Mouse (Mus musculus) liver, embryonic 12.5 days (tissue): ENCODE measurements around the gene Tjap1. TPM values are rescaled to one million over a fixed set of nuclear protein-coding genes. Genes with fewer than 3 reads are reported as not detected.

Source experiments
- ATAC-seq: fragments of 200-750 bp; cut with Nextera tagmentation; 2 replicates; pipeline ENCODE4 v1.8.0; 2017; ENCODE audit warnings: moderate number of reproducible peaks, mild to moderate bottlenecking, moderate library complexity
- H3K27ac ChIP-seq: fragments of 300-500 bp; sonication (generic); 2 replicates; pipeline ENCODE4 v1.5.1; 2016; ENCODE audit warnings: mild to moderate bottlenecking
- H3K27me3 ChIP-seq: fragments of 300-500 bp; sonication (generic); replicated peaks from 2 replicates; pipeline ENCODE4 v1.6.1; 2016; ENCODE audit warnings: mild to moderate bottlenecking, moderate library complexity
- H3K36me3 ChIP-seq: fragments of 300-500 bp; sonication (generic); 2 replicates; pipeline ENCODE4 v1.6.1; 2016; ENCODE audit warnings: mild to moderate bottlenecking, moderate library complexity
- H3K4me1 ChIP-seq: fragments of 300-500 bp; sonication (generic); 2 replicates; pipeline ENCODE4 v1.6.1; 2016
- H3K4me2 ChIP-seq: fragments of 300-500 bp; sonication (generic); 2 replicates; pipeline ENCODE4 v1.6.1; 2016; ENCODE audit warnings: mild to moderate bottlenecking, moderate library complexity
- H3K4me3 ChIP-seq: fragments of 300-500 bp; sonication (generic); 2 replicates; pipeline ENCODE4 v1.5.1; 2016; ENCODE audit warnings: mild to moderate bottlenecking, moderate library complexity
- H3K9ac ChIP-seq: fragments of 300-500 bp; sonication (generic); 2 replicates; pipeline ENCODE4 v1.6.1; 2016; ENCODE audit warnings: mild to moderate bottlenecking, moderate library complexity
- H3K9me3 ChIP-seq: fragments of 300-500 bp; sonication (generic); replicated peaks from 2 replicates; pipeline ENCODE4 v1.6.1; 2016; ENCODE audit warnings: mild to moderate bottlenecking, moderate library complexity
- WGBS: fragments of 180-500 bp; shearing (Covaris S2); methylation state at CpG from one replicate; pipeline ENCODE4 v1.1.7; 2016; ENCODE audit not compliant: insufficient replicate concordance; 5-methylcytosine and 5-hydroxymethylcytosine counted together
- polyA plus RNA-seq: library from polyadenylated mRNA; unstranded; fragments of >200 nt; fragmentation: Nextera tagmentation; extraction: Ambion mirVana; gene quantifications from 2 replicates; pipeline ENCODE4 v1.2.1, GENCODE M21; 2016

The Tjap1 gene
- polyA plus RNA-seq, 1 experiment from 2014 or later: 17.4 TPM

DNA sequence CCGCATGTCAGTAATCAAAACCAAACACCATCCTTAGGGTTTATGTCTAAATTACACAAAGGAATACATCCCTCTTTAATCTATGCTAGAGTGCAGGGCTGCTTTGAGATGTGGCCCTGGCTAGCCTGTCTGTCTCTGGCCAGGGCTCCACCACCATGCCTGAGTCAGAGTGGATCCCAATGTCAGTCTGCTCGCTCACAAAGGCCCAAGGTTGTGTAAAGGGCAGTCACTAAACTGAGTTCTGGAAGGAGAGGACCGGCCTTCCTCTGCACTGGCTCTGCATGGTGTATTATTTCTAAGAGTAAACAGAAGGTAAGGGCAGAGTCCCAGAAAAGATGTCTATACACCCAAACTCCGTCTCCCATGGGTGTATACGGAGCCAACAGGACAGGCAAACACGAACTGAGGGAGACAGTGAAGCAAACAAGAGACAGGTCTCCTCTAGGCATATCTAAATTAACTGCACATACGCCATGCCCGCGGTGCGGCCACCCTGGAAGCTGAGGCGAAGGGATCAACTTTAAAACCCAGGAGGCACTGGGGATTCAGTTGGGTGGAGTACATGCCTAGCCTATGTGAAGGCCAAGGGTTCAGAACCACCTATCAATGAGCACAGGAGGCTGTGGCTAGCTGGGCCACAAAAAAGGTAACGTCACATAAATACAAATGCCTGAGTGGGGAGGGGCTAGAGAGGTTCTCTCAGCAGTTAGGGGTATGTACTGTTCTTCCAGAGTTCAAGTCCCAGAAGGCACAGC is 4.6 kb downstream of the Tjap1 start:
- Histone ChIP-seq H3K4me2 (no peak overlapping the region), H3K36me3 (peaks cover 70% of the 10 kb centered on the region), H3K9me3 (no peaks in the 10 kb centered on the region), H3K27ac (no peak overlapping the region), H3K4me3 (no peak overlapping the region), H3K9ac (no peak overlapping the region), H3K27me3 (no peaks in the 10 kb centered on the region), H3K4me1 (peaks cover 35% of the 10 kb centered on the region)
- no peak for ATAC-seq
- 82% methylated on average over 12 of the region's 12 CpGs for WGBS

GRCm38 (mm10) chr17:46277586-46277985 is 5.2 kb downstream of the Tjap1 start:
- H3K4me2 ChIP-seq: no peak overlapping the region
- no peaks in the 10 kb centered on the region for H3K27me3 ChIP-seq
- peaks cover 32% of the 10 kb centered on the region for H3K4me1 ChIP-seq
- H3K36me3 ChIP-seq: peaks cover 72% of the 10 kb centered on the region
- H3K9ac ChIP-seq: no peak overlapping the region
- no peaks in the 10 kb centered on the region for H3K9me3 ChIP-seq
- no peak for ATAC-seq
- H3K4me3 ChIP-seq: no peak overlapping the region
- no peak overlapping the region; the same call in 1 of the 2 replicates for H3K27ac ChIP-seq
- WGBS: 77% methylated on average over 4 of the region's 4 CpGs

DNA sequence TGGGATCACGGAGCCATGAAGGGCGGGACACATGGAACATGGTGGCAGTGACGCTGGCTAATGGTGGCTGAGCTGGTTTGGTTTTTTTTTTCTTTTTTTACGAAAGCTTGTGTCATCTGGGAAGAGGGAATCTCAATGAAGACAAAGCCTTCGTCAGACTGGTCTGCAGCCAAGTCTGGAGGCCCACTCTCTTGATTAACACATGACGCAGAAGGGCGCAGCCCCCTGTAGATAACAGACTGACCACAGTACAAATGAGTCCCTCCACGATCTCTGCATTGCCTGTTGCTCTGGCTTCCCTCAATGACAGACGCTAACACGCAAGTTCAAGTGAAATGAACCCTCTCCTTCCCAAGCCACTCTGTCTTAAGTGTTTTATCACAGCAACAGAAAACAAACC is 7.3 kb downstream of the Tjap1 start:
- Histone ChIP-seq H3K4me3 (no peak overlapping the region), H3K9ac (no peak overlapping the region), H3K4me2 (no peak overlapping the region), H3K27ac (no peak overlapping the region), H3K4me1 (peaks cover 13% of the 10 kb centered on the region), H3K9me3 (no peaks in the 10 kb centered on the region), H3K36me3 (peaks cover 86% of the 10 kb centered on the region), H3K27me3 (no peaks in the 10 kb centered on the region)
- ATAC-seq: no peak
- 63% methylated on average over 10 of the region's 10 CpGs for WGBS

DNA sequence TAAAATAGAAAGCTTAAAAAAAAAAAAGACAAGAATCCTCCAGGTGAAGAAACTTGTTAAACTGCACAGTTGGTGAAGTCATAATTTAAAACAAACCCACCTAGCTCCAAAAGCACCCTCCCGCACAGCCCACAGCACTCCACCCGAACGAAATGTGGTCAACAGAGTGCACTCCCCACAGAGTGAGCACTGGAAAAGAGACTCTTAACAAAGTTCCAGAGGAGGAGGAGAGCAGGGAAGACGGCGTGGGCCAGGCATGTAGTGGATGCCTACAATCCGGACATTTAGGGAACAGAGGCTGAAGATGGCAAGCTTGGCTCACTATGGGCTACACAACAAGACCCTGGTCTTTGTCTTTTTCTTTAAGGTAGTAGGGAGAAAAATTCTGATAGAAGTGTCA is 7.8 kb downstream of the Tjap1 start:
- ATAC-seq: no peak
- peaks cover 86% of the 10 kb centered on the region for H3K36me3 ChIP-seq

GRCm38 (mm10) chr17:46274465-46274864 is 8.4 kb downstream of the Tjap1 start:
- no peak overlapping the region for H3K4me2 ChIP-seq
- H3K27me3 ChIP-seq: no peaks in the 10 kb centered on the region
- H3K27ac ChIP-seq: no peak overlapping the region
- no peak for ATAC-seq
- peaks cover 86% of the 10 kb centered on the region for H3K36me3 ChIP-seq
- H3K4me1 ChIP-seq: peaks cover 13% of the 10 kb centered on the region
- no peaks in the 10 kb centered on the region for H3K9me3 ChIP-seq
- no peak overlapping the region for H3K9ac ChIP-seq
- no peak overlapping the region for H3K4me3 ChIP-seq
- WGBS: 76% methylated on average over 6 of the region's 6 CpGs

More for the DNA sequence above, 7.8 kb downstream of the Tjap1 start:
- WGBS: 79% methylated on average over 6 of the region's 6 CpGs
- Histone ChIP-seq H3K4me3 (no peak overlapping the region), H3K27ac (no peak overlapping the region), H3K4me1 (peaks cover 13% of the 10 kb centered on the region), H3K27me3 (no peaks in the 10 kb centered on the region), H3K9me3 (no peaks in the 10 kb centered on the region), H3K9ac (no peak overlapping the region), H3K4me2 (no peak overlapping the region)

- Histone ChIP-seq H3K27ac (no peak overlapping the region), H3K4me3 (no peak overlapping the region), H3K9ac (no peak overlapping the region), H3K36me3 (peaks cover 86% of the 10 kb centered on the region), H3K4me2 (no peak overlapping the region), H3K4me1 (peaks cover 13% of the 10 kb centered on the region), H3K9me3 (no peaks in the 10 kb centered on the region), H3K27me3 (no peaks in the 10 kb centered on the region)
- WGBS: 75% methylated on average over 1 of the region's 1 CpGs
- no peak for ATAC-seq
Observed at GRCm38 (mm10) chr17:46273803-46274236, 9.0 kb downstream of the Tjap1 start.

DNA sequence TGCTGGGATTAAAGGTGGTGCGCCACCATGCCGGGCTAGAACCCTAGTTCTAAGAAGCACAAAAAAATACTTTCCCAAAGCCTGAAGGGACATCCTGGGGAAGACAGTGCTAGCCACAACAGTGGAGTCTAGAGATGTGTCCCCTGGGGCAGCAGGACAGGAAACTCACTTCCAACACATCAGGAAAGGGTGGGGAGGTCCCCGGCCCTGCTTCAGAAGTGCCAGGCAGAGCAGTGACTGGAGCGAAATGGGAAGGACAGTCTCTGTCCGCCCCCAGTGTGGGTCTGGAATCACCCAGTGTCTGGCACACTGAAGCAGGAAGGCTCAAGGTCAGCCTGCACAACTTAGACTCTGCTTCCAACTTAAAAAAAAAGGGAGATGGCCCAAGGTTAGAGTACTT is 10.2 kb downstream of the Tjap1 start:
- Histone ChIP-seq H3K27me3 (no peaks in the 10 kb centered on the region), H3K9ac (no peak overlapping the region), H3K27ac (no peak overlapping the region), H3K4me1 (peaks cover 13% of the 10 kb centered on the region), H3K4me3 (no peak overlapping the region), H3K36me3 (peaks cover 83% of the 10 kb centered on the region), H3K9me3 (no peaks in the 10 kb centered on the region), H3K4me2 (no peak overlapping the region)
- ATAC-seq: no peak
- 76% methylated on average over 5 of the region's 5 CpGs for WGBS

- no peak overlapping the region for H3K4me2 ChIP-seq
- no peaks in the 10 kb centered on the region for H3K27me3 ChIP-seq
- no peak overlapping the region for H3K4me3 ChIP-seq
- H3K9me3 ChIP-seq: no peaks in the 10 kb centered on the region
- WGBS: 77% methylated on average over 2 of the region's 2 CpGs
- no peak overlapping the region for H3K9ac ChIP-seq
- peaks cover 13% of the 10 kb centered on the region for H3K4me1 ChIP-seq
- ATAC-seq: no peak
- H3K36me3 ChIP-seq: peaks cover 83% of the 10 kb centered on the region
- H3K27ac ChIP-seq: no peak overlapping the region
Observed at GRCm38 (mm10) chr17:46272058-46272457, 10.8 kb downstream of the Tjap1 start.

DNA sequence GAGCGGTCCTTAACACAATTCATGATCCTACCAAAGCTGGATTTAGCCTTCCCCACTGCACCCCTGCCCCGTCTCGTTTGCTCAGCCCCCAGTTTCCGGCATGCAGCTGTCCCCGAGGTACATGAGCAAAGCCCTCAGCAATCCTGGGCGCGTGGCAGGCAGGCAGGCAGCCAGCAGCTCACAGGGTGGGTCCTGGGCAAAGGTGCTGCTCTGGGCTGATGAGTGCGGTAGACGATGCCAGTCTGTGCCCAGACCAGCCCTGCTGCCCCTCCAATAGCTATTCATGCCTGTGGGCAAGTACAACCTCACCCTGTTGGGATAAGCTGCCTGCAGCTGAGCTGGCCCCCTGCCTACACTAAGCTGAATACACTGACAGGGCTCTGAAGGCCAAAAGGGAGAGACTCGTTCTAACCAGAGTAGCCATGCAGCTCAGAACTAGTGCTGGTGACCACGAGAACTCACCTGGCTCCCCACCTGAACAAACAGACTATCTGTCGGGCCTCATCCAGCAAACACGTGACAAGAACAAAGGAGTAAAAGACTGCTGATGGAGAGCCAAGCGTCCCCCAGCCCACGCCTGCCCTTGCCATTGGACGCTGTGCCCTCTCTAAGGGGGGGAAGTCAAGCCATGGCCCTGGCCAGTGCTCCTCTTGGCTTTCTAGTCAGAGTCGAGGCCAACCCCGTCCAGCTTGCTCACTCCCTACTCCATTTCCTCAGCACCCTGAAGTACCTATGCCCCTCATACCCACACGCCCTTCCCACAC is 12.9 kb downstream of the Tjap1 start:
- no peaks in the 10 kb centered on the region for H3K27me3 ChIP-seq
- WGBS: 79% methylated on average over 19 of the region's 19 CpGs
- H3K4me2 ChIP-seq: no peak overlapping the region
- 0 out of 2 replicates have a peak, but pooled peaks cover 5% of the 10 kb centered on the region for H3K4me1 ChIP-seq
- no peak overlapping the region for H3K9ac ChIP-seq
- ATAC-seq: no peak
- H3K36me3 ChIP-seq: peaks cover 89% of the 10 kb centered on the region
- no peak overlapping the region for H3K4me3 ChIP-seq
- H3K9me3 ChIP-seq: no peaks in the 10 kb centered on the region
- no peak overlapping the region for H3K27ac ChIP-seq

GRCm38 (mm10) chr17:46268026-46268720 is 14.7 kb downstream of the Tjap1 start:
- no peak for ATAC-seq
- Histone ChIP-seq H3K9ac (no peak overlapping the region), H3K4me1 (0 out of 2 replicates have a peak, but pooled peaks cover 5% of the 10 kb centered on the region), H3K9me3 (no peaks in the 10 kb centered on the region), H3K27ac (no peak overlapping the region), H3K4me2 (no peak overlapping the region), H3K36me3 (peaks cover 91% of the 10 kb centered on the region), H3K27me3 (no peaks in the 10 kb centered on the region), H3K4me3 (no peak overlapping the region)
- 71% methylated on average over 10 of the region's 10 CpGs for WGBS

GRCm38 (mm10) chr17:46267511-46267910 is 15.3 kb downstream of the Tjap1 start:
- Histone ChIP-seq H3K9me3 (no peaks in the 10 kb centered on the region), H3K36me3 (peaks cover 94% of the 10 kb centered on the region), H3K4me3 (no peak overlapping the region), H3K9ac (no peak overlapping the region), H3K27me3 (no peaks in the 10 kb centered on the region), H3K4me2 (no peak overlapping the region), H3K27ac (no peak overlapping the region), H3K4me1 (0 out of 2 replicates have a peak, but pooled peaks cover 5% of the 10 kb centered on the region)
- WGBS: 80% methylated on average over 7 of the region's 7 CpGs
- no peak for ATAC-seq

DNA sequence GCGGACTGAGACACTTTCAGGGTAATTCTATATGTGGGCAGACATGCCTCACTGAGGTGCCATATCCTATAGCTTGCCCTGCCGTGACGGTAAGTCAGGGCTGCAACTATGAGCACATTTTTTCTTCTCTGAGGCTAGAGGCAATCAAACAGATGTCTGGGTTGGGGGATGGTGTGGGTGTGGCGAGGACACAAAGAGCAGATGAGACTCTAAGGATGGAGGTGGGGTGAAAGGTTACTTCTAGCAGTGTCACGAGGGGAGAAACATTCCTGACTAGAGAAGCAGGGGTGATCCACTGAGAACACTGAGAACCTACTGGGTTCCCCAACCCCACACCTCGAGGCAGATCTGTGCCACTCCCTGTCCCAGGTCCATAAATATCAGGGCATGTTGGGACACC is 15.8 kb downstream of the Tjap1 start:
- Histone ChIP-seq H3K4me2 (no peak overlapping the region), H3K4me1 (0 out of 2 replicates have a peak, but pooled peaks cover 5% of the 10 kb centered on the region), H3K9me3 (no peaks in the 10 kb centered on the region), H3K9ac (no peak overlapping the region), H3K36me3 (peaks cover 94% of the 10 kb centered on the region), H3K27ac (no peak overlapping the region), H3K27me3 (no peaks in the 10 kb centered on the region), H3K4me3 (no peak overlapping the region)
- WGBS: 65% methylated on average over 6 of the region's 6 CpGs
- ATAC-seq: no peak
